In the genomic region with DNA sequence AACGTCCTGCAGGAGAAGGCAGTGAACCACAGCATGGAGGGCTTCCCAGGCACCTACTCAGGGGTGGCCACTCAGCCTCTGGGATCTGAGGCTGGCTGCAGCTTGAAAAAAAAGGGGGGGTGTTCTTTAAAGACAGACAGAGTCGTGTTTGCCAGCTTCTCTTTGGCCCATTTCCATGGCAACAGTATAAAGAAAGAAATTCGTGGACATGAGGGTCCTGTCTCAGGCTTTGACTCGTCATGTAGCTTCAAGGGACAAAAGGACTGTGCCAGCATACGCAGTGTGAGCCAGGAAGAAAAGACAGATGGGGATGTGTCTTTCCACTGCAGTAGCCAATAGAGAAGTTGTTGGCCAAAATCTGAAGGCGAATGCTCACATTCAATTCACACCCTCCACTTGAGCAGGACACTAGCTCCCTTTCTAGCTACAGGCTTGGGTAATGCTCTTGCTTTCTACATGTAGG, we compare ENCODE assay signal across 9 mouse cellular contexts. TPM values are rescaled to one million over a fixed set of nuclear protein-coding genes. Genes with fewer than 3 reads are reported as not detected.
DNase-seq lines count a peak whose midpoint lies in the region; ATAC-seq and TF ChIP-seq lines count a peak whose summit lies in the region.
"Had no signal": no experiment of that assay in that cellular context is flagged by ENCODE, and none has a peak within 500 bp of the region (broad histone marks: within the 10 kb centered on the region; RNA-seq: fewer than 3 reads in every experiment).

No protein-coding gene starts in this region.

- TF ChIP-seq CTCF in midbrain, postnatal 0 days (IDR thresholded peaks at IDR 0.05): no peak; the same call in 1 of the 2 replicates

- peak overlapping the region; percentile 25; the same call in 1 of the 2 replicates for H3K27ac ChIP-seq in hindbrain, embryonic 13.5 days
- H3K27ac ChIP-seq in midbrain, postnatal 0 days (ENCODE audit: low read depth, low read length): peak overlapping the region; percentile 74
- H3K27ac ChIP-seq: liver, embryonic 13.5 days had no signal

- no peak overlapping the region for H3K4me3 ChIP-seq in hindbrain, embryonic 13.5 days
- H3K4me3 ChIP-seq in midbrain, postnatal 0 days (ENCODE audit: low read depth, low read length): no peak overlapping the region
- H3K4me3 ChIP-seq: liver, embryonic 13.5 days had no signal

- H3K4me2 ChIP-seq in hindbrain, embryonic 13.5 days: no peak overlapping the region
- peak overlapping the region; percentile 30 for H3K4me2 ChIP-seq in midbrain, postnatal 0 days (ENCODE audit: low read depth, low read length, poor library complexity, severe bottlenecking)
- H3K4me2 ChIP-seq: liver, embryonic 13.5 days had no signal

- no peak overlapping the region for H3K9ac ChIP-seq in hindbrain, embryonic 13.5 days
- no peak overlapping the region for H3K9ac ChIP-seq in midbrain, postnatal 0 days (replicated peaks; ENCODE audit: low read length, poor library complexity, severe bottlenecking)
- H3K9ac ChIP-seq: liver, embryonic 13.5 days had no signal

- intact Hi-C loops in heart, postnatal 36 days (cut with DNase I): no loop called here
- intact Hi-C loops in gastrocnemius, postnatal 14 days (cut with DNase I; ENCODE audit: low total_unique reads): no loop called here

- no peaks in the 10 kb centered on the region for H3K27me3 ChIP-seq in hindbrain, embryonic 13.5 days
- no peaks in the 10 kb centered on the region for H3K27me3 ChIP-seq in midbrain, postnatal 0 days (ENCODE audit: insufficient read depth, low read length)
- H3K27me3 ChIP-seq: liver, embryonic 13.5 days had no signal

- H3K4me1 ChIP-seq in hindbrain, embryonic 13.5 days (replicated peaks): peaks cover 19% of the 10 kb centered on the region
- H3K4me1 ChIP-seq in midbrain, postnatal 0 days (ENCODE audit: insufficient read depth, low read length): peaks cover 5% of the 10 kb centered on the region; the same call in 1 of the 2 replicates
- H3K4me1 ChIP-seq: liver, embryonic 13.5 days had no signal

- 9% methylated on average over 6 of the region's 6 CpGs for WGBS in hindbrain, embryonic 13.5 days
- 11% methylated on average over 6 of the region's 6 CpGs for WGBS in midbrain, postnatal 0 days

- no peaks in the 10 kb centered on the region for H3K9me3 ChIP-seq in hindbrain, embryonic 13.5 days
- no peaks in the 10 kb centered on the region for H3K9me3 ChIP-seq in midbrain, postnatal 0 days (ENCODE audit: low read length)
- H3K9me3 ChIP-seq: liver, embryonic 13.5 days had no signal

- no peaks in the 10 kb centered on the region for H3K36me3 ChIP-seq in hindbrain, embryonic 13.5 days
- no peaks in the 10 kb centered on the region for H3K36me3 ChIP-seq in midbrain, postnatal 0 days (ENCODE audit: insufficient read depth, low read length)
- H3K36me3 ChIP-seq: liver, embryonic 13.5 days had no signal

- peak; percentile 2 for DNase-seq in heart, adult 8-10 months (ENCODE audit: low spot score)
- no peak for DNase-seq in heart, postnatal 36 days
- DNase-seq in cerebellum, postnatal 10 days: peak; percentile 88 to 93
- peak; percentile 95 for DNase-seq in midbrain, postnatal 0 days (ENCODE audit: low spot score)
- DNase-seq in thymus, postnatal 36 days: no peak
- no peak for DNase-seq in gastrocnemius, postnatal 14 days
- DNase-seq: liver, embryonic 13.5 days had no signal

- peak; percentile 91 for ATAC-seq in hindbrain, embryonic 13.5 days (ENCODE audit: low FRiP score)
- peak; percentile 92 for ATAC-seq in midbrain, postnatal 0 days (ENCODE audit: low FRiP score)
- no peak for ATAC-seq in megakaryocyte progenitor cell, adult 5-6 weeks (replicated peaks; ENCODE audit: poor library complexity)

RNA-seq across cellular contexts. Expression of gene D430041D05Rik, which starts 42.9 kb away (rescaled TPM):
- total RNA-seq in heart, adult 8-10 months (2022): under 1 TPM; 0.03 to 0.06 (median 0.06) TPM
- total RNA-seq in heart, postnatal 36 days (2021): under 1 TPM in 1 of 2 experiments, not detected in 1; 0.03 TPM
- polyA plus RNA-seq in hindbrain, embryonic 13.5 days (2015; fragmentation: Nextera tagmentation; extraction: Ambion mirVana): 6.8 and 7.3 TPM in 2 replicates
- total RNA-seq in midbrain, postnatal 0 days (2014; rRNA removed): 47.6 and 48.0 TPM in 2 replicates
- polyA plus RNA-seq in midbrain, postnatal 0 days (2015; fragmentation: Nextera tagmentation; extraction: Ambion mirVana): 6.6 and 7.9 TPM in 2 replicates
- not detected in 2 replicates for total RNA-seq in megakaryocyte progenitor cell, adult 5-6 weeks (2015)
- not detected in 2 replicates for total RNA-seq in megakaryocyte progenitor cell, adult 5-6 weeks (2017)
- total RNA-seq in gastrocnemius, postnatal 14 days (2021): 1 to 10 TPM; 1.0 to 1.5 TPM

Comparison
In these comparisons a context has a peak if more than half of its experiments do, and no peak if none do; other contexts are left out.
1. DNase-seq: peak in heart, adult 8-10 months (single experiment), cerebellum, postnatal 10 days (2 of 2) and midbrain, postnatal 0 days (single experiment); none in heart, postnatal 36 days (0 of 2), thymus, postnatal 36 days (0 of 2) and gastrocnemius, postnatal 14 days (single experiment).
2. RNA of gene D430041D05Rik, which starts 42.9 kb away (total RNA-seq): 47.6 to 48.0 TPM in midbrain, postnatal 0 days; 1.0 to 1.5 TPM in gastrocnemius, postnatal 14 days, 0.03 to 0.06 TPM in heart, adult 8-10 months, 0.03 TPM in heart, postnatal 36 days and not detected in megakaryocyte progenitor cell, adult 5-6 weeks; every median in the first group is over 10 times any median in the second.